Mouse (Mus musculus): ENCODE data around the gene Gal3st1. TPM values are rescaled to one million over a fixed set of nuclear protein-coding genes. Genes with fewer than 3 reads are reported as not detected.

Gene Gal3st1
- polyA plus RNA-seq (2012; fragmentation: generic; extraction: Trizol) = under 1 TPM; 0.02 to 0.17 TPM

DNA sequence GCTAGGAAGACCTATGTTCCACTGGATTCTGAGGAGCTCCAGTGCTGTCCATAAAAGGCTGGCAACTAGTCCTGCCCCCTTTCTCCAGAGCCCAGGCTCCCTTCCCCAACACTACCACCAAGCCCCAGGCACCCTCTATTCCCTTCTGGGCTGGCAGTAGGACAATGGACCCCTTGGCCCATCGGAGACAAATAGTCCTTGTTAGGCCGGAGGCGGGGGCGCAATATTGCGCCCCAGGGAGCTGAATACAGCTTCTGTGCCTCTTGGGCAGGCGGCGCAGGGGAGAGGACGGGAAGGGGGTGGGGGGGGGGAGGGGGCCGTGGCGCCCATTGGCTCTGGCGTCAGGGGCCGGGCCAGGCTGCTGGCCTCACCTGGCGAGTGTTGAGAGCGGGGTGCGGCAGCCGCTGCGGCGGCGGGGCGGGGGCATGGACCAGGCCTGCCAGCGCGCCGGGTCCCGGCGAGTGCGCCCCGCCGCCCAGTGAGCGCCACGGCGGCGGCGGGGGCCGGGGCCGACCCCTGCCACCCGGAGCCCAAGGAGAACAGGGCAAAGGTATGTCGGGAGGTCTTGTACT lies at the start of gene Gal3st1:
Gene Gal3st1, plus strand, starts transcription at position 346 of the 572 bp plus-strand sequence.

GRCm38 (mm10) chr11:3963610-3964415 lies 19.6 kb upstream of the Gal3st1 start, which contains the start of gene Pes1:
TSS of gene Pes1 (plus strand) at chr11:3963975.

GRCm38 (mm10) chr11:3976678-3977077 lies 6.8 kb upstream of the Gal3st1 start, which contains the start of gene 4930556J24Rik:
TSS of gene 4930556J24Rik (minus strand) at chr11:3976778.

DNA sequence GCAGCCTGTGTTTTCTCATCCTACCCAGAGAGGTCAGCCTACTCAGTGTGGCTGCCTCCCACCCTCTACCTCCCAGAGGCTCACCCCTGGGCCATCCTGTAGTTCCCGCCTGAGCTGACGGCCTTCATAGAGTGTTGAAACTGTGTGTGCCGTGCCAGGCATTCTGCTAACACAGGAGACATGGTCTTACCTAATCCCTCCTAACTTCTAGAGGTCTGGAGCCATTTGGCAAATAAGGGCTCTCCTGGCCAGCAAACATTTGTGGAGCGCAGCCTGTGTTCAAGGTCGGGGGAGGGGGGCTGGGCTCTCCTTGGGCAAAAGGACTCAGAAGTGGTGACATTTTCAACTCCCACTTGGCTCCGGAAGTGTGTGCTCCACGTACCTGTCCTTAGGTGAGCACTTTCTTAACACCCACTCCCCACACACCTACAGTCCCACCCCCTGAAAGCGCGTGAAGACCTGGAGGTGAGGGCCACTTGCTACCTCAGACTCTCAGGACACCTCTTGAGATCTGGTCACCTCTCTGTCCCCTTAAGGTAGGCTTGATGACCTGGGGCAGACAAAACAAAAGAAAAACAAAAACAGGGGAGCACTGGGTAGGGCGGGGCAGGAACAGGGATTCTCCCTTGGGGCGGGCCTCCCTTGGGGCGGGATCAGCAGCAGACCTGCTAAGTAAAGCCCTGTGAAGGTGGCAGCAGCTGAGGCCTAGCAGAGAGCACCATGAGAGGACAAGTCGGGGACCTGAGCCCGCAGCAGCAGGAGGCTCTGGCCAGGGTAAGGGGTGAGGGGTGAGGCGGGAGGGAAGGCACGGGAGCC lies 47.9 kb downstream of the Gal3st1 start, which contains the start of gene Sec14l4:
Gene Sec14l4, plus strand, starts transcription at position 337 of the 816 bp plus-strand sequence.

Other genes with a start within 250 kb of the Gal3st1 start
- gene Osbp2, start 119.7 kb upstream of the Gal3st1 start, polyA plus RNA-seq (2012; fragmentation: generic; extraction: Trizol) = under 1 TPM; 0.09 to 0.41 TPM
- under 1 TPM; 0.04 to 0.05 TPM for gene 4921536K21Rik, start 88.5 kb upstream of the Gal3st1 start, polyA plus RNA-seq (2012; fragmentation: generic; extraction: Trizol)
- gene Dusp18, start 88.4 kb upstream of the Gal3st1 start, polyA plus RNA-seq (2012; fragmentation: generic; extraction: Trizol) = 1 to 10 TPM in 1 of 2 experiments, under 1 TPM in 1; 0.91 to 3.1 TPM
- gene Slc35e4, start 69.0 kb upstream of the Gal3st1 start, polyA plus RNA-seq (2012; fragmentation: generic; extraction: Trizol) = 10 to 100 TPM; 28.4 to 53.4 TPM
- 1 to 10 TPM in 1 of 2 experiments, under 1 TPM in 1; 0.98 to 9.1 TPM for gene Tcn2, start 51.5 kb upstream of the Gal3st1 start, polyA plus RNA-seq (2012; fragmentation: generic; extraction: Trizol)
- 10 to 100 TPM; 53.4 to 95.8 TPM for gene Pes1, start 19.7 kb upstream of the Gal3st1 start, polyA plus RNA-seq (2012; fragmentation: generic; extraction: Trizol)
- under 1 TPM; 0.02 to 0.05 TPM for gene 4930556J24Rik, start 6.9 kb upstream of the Gal3st1 start, polyA plus RNA-seq (2012; fragmentation: generic; extraction: Trizol)
- not detected for gene Sec14l4, start 47.8 kb downstream of the Gal3st1 start, polyA plus RNA-seq (2012; fragmentation: generic; extraction: Trizol)
- gene Sec14l3, start 81.2 kb downstream of the Gal3st1 start, polyA plus RNA-seq (2012; fragmentation: generic; extraction: Trizol) = not detected
- gene Mtfp1, start 111.8 kb downstream of the Gal3st1 start, polyA plus RNA-seq (2012; fragmentation: generic; extraction: Trizol) = 1 to 10 TPM in 1 of 2 experiments, under 1 TPM in 1; 0.39 to 1.1 TPM
- gene Sec14l2, start 139.8 kb downstream of the Gal3st1 start, polyA plus RNA-seq (2012; fragmentation: generic; extraction: Trizol) = under 1 TPM; 0.05 to 0.20 TPM
- 10 to 100 TPM in 1 of 2 experiments, 1 to 10 TPM in 1; 8.1 to 38.3 TPM for gene Rnf215, start 151.6 kb downstream of the Gal3st1 start, polyA plus RNA-seq (2012; fragmentation: generic; extraction: Trizol)
- 10 to 100 TPM in 1 of 2 experiments, 1 to 10 TPM in 1; 1.4 to 11.9 TPM for gene Ccdc157, start 176.7 kb downstream of the Gal3st1 start, polyA plus RNA-seq (2012; fragmentation: generic; extraction: Trizol)
- gene Sf3a1, start 176.7 kb downstream of the Gal3st1 start, polyA plus RNA-seq (2012; fragmentation: generic; extraction: Trizol) = 10 to 100 TPM; 33.7 to 44.0 TPM
- gene Tbc1d10a, start 203.2 kb downstream of the Gal3st1 start, polyA plus RNA-seq (2012; fragmentation: generic; extraction: Trizol) = 10 to 100 TPM; 20.9 to 44.1 TPM
- 1 to 10 TPM; 1.7 to 3.0 TPM for gene Castor1, start 234.6 kb downstream of the Gal3st1 start, polyA plus RNA-seq (2012; fragmentation: generic; extraction: Trizol)